Mouse (Mus musculus): Measurements from ENCODE around the gene Ing3.

GRCm38 (mm10) chr6:22000881-22001280, 51.5 kb downstream of the Ing3 start:
- no peak for TF ChIP-seq POLR2A (IDR thresholded peaks at IDR 0.05; ENCODE audit: extremely low read depth, insufficient read depth, low read length)
- TF ChIP-seq CTCF (IDR thresholded peaks at IDR 0.05; ENCODE audit: low read depth, low read length), result no peak
